Mouse (Mus musculus): ENCODE measurements at regions not wholly inside any gene's neighbourhood (a gene's known extent, or its start where the extent isn't known, plus 50 kb on each side); places are given as distances from the start of the nearest gene placed in this dataset.

GRCm38 (mm10) chr2:122863971-122864348, 98.9 kb downstream of the Sqor start:
- no peak for TF ChIP-seq CTCF (IDR thresholded peaks at IDR 0.05; ENCODE audit: low read depth, low read length)
- no peak for TF ChIP-seq POLR2A (IDR thresholded peaks at IDR 0.05; ENCODE audit: insufficient read depth, low read length)
- no peak for TF ChIP-seq EP300 (IDR thresholded peaks at IDR 0.05; ENCODE audit: insufficient read depth, low read depth, low read length)
